Mouse (Mus musculus) mature B cell (primary cell): ENCODE results near the gene Garem2.

ENCODE experiments used
- in situ Hi-C: fragments of 300-500 bp; cut with MboI; formaldehyde crosslinking; loops from 2 replicates; pipeline ENCODE4 v1.14.3; 2019

Gene Garem2

DNA sequence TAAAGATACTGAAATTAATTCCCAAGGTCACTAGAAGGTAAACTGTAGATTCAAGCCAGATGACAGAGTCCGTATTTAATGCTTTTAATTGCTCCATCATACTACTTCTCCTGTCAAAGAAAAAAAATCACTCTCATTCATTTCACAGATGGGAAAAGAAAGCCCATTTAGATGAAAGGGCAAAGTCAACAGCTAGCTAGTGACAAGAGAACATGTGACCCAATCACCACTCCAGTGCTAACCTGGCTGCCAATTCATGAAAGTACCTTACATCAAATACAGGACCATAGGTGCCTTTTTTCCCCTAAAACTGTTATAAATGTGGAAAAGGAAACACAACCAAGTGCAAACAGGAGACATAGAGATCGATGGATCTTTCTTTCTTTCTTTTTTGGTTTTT is 48.3 kb downstream of the Garem2 start:
- in situ Hi-C loops: no loop called here

DNA sequence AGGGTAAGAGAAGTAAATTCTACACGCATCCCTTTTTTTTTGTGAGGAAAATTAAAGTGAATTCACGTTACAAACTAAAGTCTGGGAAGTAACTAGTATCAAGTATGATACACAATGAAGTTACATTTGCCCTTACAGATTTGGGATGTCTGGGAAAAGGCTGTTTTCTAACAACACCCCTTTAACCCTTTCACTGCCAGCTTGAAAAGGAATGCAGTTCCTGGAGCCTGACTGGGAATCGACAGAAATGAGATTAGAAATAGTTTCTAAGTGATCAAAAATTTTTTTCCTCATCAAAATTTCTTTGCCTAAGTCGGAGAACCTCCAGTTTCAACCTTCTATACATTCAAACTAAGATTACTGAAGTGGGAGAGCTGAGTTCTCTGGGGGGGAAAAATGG is 49.1 kb downstream of the Garem2 start:
- in situ Hi-C loops: no loop called here

- in situ Hi-C loops: no loop called here
Measured at GRCm38 (mm10) chr5:30154474-30155394, 49.8 kb downstream of the Garem2 start, which contains the start of the genes Hadha and Hadhb. Gene Hadha (minus strand): TSS chr5:30155162. Gene Hadhb (plus strand): TSS chr5:30155248.

DNA sequence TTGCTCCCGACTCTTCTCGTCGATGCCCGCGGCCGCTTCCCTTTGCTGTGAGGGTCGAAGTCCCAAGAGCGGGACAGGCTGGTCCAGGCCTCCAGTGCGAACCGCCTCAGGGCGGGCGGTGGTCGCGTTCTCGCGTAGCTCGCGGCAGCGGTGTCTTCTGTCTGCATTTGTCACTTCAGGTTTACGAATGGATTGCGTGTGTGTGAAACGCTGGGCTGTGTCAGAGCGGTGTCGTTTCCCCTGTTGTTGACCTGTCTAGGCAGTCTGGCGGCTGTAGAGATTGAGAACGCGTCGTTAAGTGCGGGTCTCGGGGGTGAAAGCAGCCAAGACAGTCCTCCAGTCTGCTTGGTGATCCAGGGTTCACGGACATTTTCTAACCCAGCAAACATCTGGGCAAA is 50.4 kb downstream of the Garem2 start:
- in situ Hi-C loops: no loop called here

GRCm38 (mm10) chr5:30155821-30156629 is 51.1 kb downstream of the Garem2 start:
- in situ Hi-C loops: no loop called here

GRCm38 (mm10) chr5:30159601-30160000 is 54.6 kb downstream of the Garem2 start:
- in situ Hi-C loops: no loop called here

GRCm38 (mm10) chr5:30161836-30162235 is 56.9 kb downstream of the Garem2 start:
- in situ Hi-C loops: no loop called here

DNA sequence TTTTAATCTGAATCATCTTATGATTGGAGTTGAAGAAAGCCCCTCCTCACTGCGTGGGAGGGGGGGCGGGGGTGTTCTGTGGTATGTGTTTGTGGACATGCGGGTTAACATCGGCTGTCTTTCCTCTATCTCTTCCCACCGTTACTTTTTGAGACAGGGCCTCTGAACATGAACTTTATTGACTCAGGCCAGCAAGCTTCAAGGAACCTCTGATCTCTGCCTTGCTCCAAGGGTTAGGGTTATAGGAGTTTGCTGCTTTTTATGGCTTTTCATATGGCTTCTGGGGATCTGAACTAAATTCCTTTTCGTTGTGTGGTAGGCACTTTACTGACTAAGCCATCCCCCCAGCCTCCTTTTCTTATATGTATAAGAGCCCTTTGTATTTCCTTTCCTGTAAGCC is 57.4 kb downstream of the Garem2 start:
- in situ Hi-C loops: no loop called here

DNA sequence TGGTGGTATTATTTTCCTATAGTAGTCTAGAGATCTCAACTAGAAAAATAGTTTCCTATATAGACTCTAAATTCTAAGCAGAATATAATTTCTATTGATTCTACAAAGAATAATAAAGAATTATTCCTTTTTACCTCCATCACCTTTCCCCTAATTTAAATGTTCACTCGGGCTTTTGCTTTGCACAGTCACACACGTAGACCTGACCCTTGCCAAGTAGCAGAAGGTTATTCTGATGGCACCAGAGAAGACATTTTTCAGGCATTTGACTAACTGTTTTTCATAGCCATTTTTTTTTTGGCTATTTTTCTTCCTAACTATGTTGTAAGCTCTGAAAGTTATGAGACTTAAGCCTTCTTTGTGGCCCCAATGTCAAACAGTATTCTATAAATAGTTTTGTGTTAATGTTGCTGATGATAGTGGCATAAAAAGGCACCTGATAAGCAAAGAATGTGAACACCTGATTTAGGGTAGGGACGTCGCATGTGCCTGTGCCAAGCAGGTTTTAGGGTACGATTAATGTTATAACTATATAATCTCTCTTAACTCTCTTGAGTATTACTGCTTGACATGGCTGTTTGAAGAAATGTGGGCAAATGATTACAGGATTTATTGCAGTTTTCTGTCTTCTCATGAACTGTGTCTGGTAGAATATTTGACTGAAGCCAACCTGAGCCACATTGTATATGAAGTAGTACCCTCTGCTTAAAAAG is 60.4 kb downstream of the Garem2 start:
- in situ Hi-C loops: no loop called here
